Mouse (Mus musculus) lung, postnatal 25 days (tissue): Measurements from ENCODE around the gene Itgb2.

Experiments
- DNase-seq: peaks from one replicate; pipeline ENCODE4 v3.0.0; 2022; ENCODE audit warnings: low spot score

The Itgb2 gene

DNA sequence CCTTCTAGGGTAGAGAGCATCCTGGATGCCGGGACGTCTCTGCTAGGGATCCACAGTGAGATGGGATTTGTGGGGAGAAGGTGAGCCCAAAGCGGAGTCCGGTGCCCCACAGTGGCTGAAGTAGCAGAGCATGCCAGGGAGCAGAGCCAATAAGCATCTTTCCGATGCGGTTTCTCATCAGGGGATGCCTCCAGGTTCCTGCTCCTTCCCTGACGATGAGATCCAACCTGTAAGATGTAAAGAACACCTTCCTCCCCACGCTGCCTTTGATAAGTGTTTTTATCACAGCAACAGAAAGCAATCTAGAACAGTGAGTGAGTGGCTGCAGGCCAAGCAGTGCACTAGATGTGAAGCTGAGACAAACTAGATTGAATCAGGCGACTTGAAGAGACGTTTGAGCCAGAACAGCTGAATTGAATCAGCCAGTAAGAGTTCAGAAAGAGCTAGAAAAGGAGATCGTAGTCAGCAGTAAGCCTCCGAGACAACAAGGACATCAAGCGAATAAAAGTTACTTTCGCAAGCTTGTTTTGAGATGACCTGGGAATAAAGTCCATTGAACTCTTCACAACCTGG, 13.6 kb upstream of the Itgb2 start:
- DNase-seq: no peak

GRCm38 (mm10) chr10:77517066-77517620, 12.9 kb upstream of the Itgb2 start:
- DNase-seq: peak; percentile 74

DNA sequence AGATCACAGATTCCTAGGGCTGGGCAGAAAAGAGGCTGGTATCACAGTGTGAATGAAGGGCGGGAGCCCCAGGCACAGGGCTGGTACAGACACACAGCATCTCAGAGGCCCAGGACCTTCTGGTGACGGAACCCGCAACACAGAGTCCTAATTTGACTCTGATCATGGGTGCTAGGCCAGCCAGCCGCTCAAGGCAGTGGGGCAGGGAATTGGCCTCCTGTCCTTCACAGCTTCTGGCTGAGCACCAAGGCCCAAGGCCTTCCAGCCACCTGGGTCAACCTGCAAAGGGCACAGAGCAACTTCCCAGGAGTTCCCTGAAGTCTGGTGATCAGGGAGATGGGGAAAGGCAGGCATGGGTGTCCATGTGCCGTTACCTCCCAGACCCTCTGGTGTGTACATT, 12.3 kb upstream of the Itgb2 start:
- no peak for DNase-seq

- no peak for DNase-seq
Measured at GRCm38 (mm10) chr10:77519191-77519590, 10.9 kb upstream of the Itgb2 start.

GRCm38 (mm10) chr10:77520497-77520896, 9.6 kb upstream of the Itgb2 start:
- no peak for DNase-seq

- DNase-seq: no peak
Measured at GRCm38 (mm10) chr10:77522021-77522731, 7.9 kb upstream of the Itgb2 start.

GRCm38 (mm10) chr10:77522746-77523145, 7.3 kb upstream of the Itgb2 start:
- no peak for DNase-seq

DNA sequence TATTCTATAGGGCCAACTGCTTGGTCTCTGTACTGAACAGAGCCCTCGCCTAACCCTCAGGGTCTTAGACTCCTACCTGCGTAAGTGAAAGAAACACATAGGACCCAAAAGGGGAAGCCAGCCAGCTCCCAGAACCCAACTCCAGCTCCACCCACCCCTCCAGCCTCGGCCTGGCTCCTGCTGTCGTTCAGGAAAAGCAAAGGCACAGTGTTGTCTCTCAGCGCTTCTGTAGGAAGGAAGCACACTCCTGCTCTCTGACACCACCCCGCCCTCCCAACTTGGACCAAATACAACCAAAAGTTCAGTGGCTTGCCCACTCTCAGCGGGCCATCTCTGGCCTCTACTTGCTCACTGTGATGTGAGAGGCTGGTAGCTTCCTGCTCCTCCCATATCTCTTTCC, 6.7 kb upstream of the Itgb2 start:
- no peak for DNase-seq

DNA sequence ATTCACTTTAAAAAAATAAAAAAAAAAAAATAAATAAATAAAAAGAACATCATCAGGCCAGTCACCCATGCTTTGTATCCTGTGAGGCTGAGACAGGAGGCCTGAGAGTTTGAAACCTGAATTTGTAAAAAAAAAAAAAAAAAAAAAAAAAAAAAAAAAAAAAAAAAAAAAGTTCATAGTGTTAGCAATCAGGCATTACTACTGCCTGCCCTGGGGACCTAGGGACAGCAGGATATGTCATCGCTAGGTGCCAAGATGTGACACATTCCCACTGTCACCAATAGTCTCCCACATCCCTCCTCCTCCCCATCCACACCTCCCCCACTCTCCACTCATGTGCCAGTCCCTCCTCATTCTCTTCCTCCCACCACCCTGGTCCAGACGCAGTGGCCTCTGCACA, 3.6 kb upstream of the Itgb2 start:
- no peak for DNase-seq

GRCm38 (mm10) chr10:77528634-77529033, 1.4 kb upstream of the Itgb2 start:
- DNase-seq: no peak

DNA sequence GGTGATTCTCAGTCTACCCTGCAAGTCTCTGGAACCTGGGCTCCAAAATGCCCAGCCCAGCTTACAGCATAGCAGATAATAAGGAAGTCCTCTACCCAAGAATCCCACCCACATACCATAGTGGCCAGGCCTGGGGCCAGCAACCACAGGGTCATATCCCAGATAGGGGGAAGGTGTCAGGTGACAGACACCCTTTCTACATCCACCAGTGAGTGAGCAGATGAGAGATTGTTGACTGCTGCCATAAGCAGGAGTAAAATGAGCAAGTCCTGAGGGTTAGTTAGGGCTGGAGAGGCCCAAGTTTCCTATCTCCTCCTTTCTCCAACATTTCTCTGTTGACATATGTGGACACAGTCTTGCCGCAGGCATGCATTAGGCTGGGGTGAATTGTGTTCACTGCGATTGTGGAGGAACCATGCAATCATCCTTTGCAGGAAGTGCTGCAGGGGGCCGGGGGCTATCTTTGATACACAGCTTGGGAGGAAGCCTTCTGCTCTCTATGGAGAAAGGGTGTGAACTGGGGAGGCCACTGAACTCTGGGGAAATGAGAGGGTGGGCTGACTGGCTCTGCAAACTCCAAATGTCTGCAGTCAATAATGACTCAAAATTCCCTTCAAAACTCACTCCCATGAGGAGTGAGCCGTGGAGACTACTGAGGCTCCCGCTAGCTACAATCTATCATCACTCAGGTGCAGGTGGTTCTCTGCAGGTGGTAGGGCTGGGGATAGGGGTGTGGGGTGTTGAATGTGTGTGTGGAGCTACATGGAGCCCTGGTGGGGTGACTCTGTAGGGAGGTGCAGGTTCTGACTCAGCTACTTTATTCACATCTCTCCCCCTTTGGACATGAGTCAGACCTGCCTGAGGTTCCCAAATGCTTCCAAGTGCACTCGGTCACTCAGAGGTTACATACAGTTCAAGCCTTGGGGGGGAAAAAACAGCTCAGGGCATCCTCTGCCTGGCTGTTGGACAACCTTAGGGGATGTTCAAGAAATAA, 1.3 kb downstream of the Itgb2 start:
- no peak for DNase-seq

DNA sequence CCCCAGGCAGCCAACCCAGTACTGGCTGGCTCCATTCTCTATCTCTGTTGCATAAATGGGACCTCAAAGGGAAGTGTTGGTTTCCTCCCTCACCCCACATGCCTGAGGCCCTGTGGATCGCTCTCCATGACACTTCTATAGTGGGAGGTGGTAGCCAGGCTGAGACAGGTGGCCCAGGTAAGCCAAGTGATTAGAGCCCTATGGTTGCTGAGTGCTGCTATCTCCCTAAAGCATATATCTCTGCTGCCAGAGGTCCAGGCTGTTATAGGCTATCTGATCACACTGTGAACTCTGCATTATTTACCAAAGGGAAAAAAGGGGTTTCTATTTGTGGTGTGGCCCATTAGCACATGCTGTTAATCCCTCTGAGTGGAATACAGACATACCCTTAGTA, 2.0 kb downstream of the Itgb2 start:
- no peak for DNase-seq

DNA sequence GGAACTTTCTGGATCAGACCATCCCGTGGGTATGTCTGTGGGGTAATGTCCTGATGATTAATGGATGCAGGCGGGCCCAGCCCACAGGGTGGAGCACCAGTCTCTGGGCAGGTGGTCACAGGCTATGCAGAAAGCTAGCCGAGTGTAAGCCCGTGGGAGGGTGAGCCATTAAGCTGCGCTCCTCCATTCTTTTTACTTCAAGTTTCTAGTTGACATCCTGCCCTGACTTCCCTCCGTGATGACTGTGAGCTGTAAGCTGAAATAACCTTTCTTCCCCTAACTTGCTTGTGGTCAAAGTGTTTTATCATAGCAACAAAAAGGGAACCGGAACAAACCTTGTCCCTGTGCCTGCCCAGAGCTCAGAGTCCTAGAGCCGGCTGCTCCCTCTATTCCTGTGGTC, 6.7 kb downstream of the Itgb2 start:
- no peak for DNase-seq

GRCm38 (mm10) chr10:77537215-77538209, 7.5 kb downstream of the Itgb2 start:
- DNase-seq: no peak

GRCm38 (mm10) chr10:77539320-77539945, 9.4 kb downstream of the Itgb2 start:
- DNase-seq: no peak

- no peak for DNase-seq
Measured at GRCm38 (mm10) chr10:77540576-77541102, 10.6 kb downstream of the Itgb2 start.

DNA sequence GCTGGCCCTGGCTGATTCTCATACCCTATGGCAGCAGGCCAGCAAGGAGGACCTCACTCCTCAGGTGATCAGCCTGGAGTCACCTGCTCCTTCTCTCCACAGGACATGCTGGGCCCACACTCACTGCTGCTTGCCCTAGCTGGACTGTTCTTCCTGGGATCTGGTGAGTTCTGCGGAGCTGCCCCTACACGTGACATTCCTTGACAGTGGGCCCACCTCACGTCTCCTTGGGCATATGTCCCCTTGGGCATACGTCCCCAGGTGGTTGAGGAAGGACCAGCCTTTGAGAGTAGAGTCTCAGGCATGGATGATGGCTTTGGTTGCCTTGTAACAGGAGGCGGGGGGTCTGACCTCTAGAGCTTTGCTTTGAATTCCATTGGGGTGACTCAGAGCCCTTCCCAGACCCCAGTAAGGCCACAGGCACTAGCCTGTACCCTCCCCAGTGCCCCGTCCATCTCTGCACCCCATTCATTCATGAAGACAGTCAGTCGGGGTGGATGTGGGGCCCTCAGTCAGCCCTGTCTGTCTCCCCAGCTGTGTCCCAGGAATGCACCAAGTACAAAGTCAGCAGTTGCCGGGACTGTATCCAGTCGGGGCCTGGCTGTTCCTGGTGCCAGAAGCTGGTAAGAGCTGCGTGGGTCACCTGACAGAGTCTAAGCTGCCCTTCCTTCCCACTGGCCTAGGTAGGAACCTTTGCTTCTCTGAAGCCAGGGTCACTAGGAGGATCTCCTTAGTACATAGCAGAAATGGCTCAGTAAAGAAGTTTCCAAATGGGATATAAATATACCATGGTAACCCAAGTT, 12.0 kb downstream of the Itgb2 start:
- no peak for DNase-seq

DNA sequence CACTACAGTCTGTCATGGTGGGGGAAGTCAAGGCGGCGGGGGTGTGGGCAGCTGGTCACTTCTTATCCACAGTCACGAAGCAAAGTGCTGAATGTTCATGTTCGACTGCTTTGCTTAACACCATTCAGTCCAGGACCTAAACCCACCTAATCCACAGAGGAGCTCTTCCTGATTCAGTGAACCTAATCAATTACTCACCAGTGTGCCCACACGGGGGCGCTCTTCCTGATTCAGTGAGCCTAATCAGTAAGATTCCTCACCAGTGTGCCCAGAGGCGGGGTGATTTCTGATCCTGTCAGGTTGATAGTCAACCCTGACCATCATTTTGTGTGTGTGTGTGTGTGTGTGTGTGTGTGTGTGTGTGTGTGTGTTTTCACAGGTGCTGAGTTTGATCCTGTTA, 13.2 kb downstream of the Itgb2 start:
- no peak for DNase-seq

DNA sequence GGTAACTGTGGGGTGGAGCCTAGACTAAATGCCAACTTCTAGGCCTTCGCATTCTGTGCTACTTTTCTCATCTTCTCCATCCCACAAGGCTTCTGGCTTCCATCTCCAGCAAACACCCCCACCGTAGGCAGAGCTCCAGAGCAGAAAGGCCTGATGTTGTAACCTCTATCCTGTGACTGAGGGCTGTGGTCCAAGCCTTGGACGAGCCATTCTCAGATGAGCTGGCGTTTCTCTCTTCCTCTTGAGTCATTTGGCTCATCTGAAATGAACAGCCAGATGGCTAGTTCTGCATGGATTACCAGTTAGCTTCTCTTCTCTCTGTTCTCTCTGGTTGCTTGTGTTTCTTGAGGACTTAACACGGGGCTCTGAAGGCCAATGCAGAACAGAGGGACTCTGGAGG, 14.9 kb downstream of the Itgb2 start:
- DNase-seq: peak; percentile 69

DNA sequence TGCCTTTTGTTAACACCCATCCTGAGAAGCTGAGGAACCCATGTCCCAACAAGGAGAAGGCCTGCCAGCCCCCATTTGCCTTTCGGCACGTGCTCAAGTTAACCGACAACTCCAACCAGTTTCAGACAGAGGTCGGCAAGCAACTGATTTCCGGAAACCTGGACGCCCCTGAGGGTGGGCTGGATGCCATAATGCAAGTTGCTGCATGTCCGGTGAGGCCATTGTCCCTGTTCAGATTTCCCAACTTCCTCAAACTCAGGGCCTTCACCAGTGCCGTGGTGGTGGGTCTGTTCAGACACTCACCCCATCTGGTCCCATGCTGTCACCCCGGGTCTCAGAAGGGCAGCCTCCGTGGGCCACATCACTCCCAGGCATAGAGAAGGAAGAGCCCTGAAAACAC, 18.5 kb downstream of the Itgb2 start:
- no peak for DNase-seq
